Mouse (Mus musculus) intestine, postnatal 0 days (tissue): ENCODE results near the gene 1700020L24Rik. TPM values are rescaled to one million over a fixed set of nuclear protein-coding genes. Genes with fewer than 3 reads are reported as not detected.
A peak's percentile ranks its signal among the peaks of the same experiment; 100 is the strongest.

ENCODE experiments used
- ATAC-seq: fragments of 200-750 bp; cut with Nextera tagmentation; 2 replicates; pipeline ENCODE4 v1.8.0; 2017; ENCODE audit warnings: mild to moderate bottlenecking, moderate TSS enrichment, moderate library complexity
- H3K27ac ChIP-seq: fragments of 300-500 bp; sonication (generic); 2 replicates; pipeline ENCODE4 v1.5.1; 2014; ENCODE audit warnings: mild to moderate bottlenecking, low read depth, low read length, moderate library complexity
- H3K27me3 ChIP-seq: fragments of 300-500 bp; sonication (generic); replicated peaks from 2 replicates; pipeline ENCODE4 v1.6.1; 2014; ENCODE audit warnings: low read length, mixed read lengths; ENCODE audit not compliant: control insufficient read depth, insufficient read depth
- H3K36me3 ChIP-seq: fragments of 300-500 bp; sonication (generic); 2 replicates; pipeline ENCODE4 v1.6.1; 2014; ENCODE audit warnings: mild to moderate bottlenecking, moderate library complexity; ENCODE audit not compliant: control insufficient read depth, insufficient read depth
- H3K4me1 ChIP-seq: fragments of 300-500 bp; sonication (generic); replicated peaks from 2 replicates; pipeline ENCODE4 v1.6.1; 2014; ENCODE audit warnings: antibody characterized with exemption, low read length, mixed read lengths; ENCODE audit not compliant: control insufficient read depth, insufficient read depth
- H3K4me2 ChIP-seq: fragments of 300-500 bp; sonication (generic); replicated peaks from 2 replicates; pipeline ENCODE4 v1.6.1; 2014; ENCODE audit warnings: low read depth, mild to moderate bottlenecking, moderate library complexity
- H3K4me3 ChIP-seq: fragments of 300-500 bp; sonication (generic); 2 replicates; pipeline ENCODE4 v1.5.1; 2014; ENCODE audit warnings: low read depth, low read length
- H3K9ac ChIP-seq: fragments of 300-500 bp; sonication (generic); 2 replicates; pipeline ENCODE4 v1.6.1; 2014; ENCODE audit warnings: mild to moderate bottlenecking, low read depth, low read length
- H3K9me3 ChIP-seq: fragments of 300-500 bp; sonication (generic); 2 replicates; pipeline ENCODE4 v1.6.1; 2016; ENCODE audit warnings: mixed run types; ENCODE audit not compliant: control insufficient read depth
- CTCF ChIP-seq: sonication (generic); IDR thresholded peaks from 2 replicates; pipeline ENCODE4 v1.5.1; 2016; ENCODE audit warnings: low read depth, mild to moderate bottlenecking, control low read depth, antibody characterized with exemption, moderate library complexity
- WGBS: fragments of 180-500 bp; shearing (Covaris S2); extraction: QIAGEN DNeasy Blood & Tissue Kit; methylation state at CpG from one replicate; pipeline ENCODE4 v1.1.7; 2014; 5-methylcytosine and 5-hydroxymethylcytosine counted together
- polyA plus RNA-seq: library from polyadenylated mRNA; unstranded; fragments of >200 nt; fragmentation: Nextera tagmentation; extraction: Ambion mirVana; gene quantifications from 2 replicates; pipeline ENCODE4 v1.2.1, GENCODE M21; 2015

Gene 1700020L24Rik
- polyA plus RNA-seq, 1 experiment from 2014 or later = 0.76 TPM

GRCm38 (mm10) chr11:83418566-83418965 lies 18.9 kb upstream of the 1700020L24Rik start:
- Histone ChIP-seq H3K27me3 (peaks cover 25% of the 10 kb centered on the region), H3K27ac (no peak overlapping the region), H3K9me3 (no peaks in the 10 kb centered on the region), H3K36me3 (no peaks in the 10 kb centered on the region), H3K4me1 (no peaks in the 10 kb centered on the region), H3K4me3 (no peak overlapping the region), H3K9ac (no peak overlapping the region), H3K4me2 (peak overlapping the region; percentile 21; the same call in 1 of the 2 replicates)
- TF ChIP-seq CTCF = peak; percentile 30; the same call in 1 of the 2 replicates
- peak; percentile 51 for ATAC-seq
- WGBS = 7% methylated on average over 38 of the region's 38 CpGs

DNA sequence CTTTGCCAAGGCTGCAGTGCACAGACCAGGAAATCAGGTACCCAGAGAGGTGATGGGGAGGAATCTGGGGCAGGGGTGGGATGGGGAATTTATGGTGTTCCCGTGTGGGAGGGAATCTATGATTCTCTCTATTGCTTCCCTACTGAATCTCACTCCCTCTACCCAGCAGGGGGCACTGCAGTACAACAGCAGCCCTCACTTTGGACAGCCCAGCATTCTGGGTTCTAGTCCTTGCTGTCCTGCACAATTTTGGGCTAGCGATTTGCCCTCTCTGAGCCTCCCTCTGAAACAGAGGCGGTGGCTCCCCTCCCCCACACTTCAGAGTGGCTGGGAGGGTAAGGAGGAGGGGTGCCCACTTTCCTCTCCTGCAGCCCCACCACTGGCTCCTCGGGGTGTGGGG lies 17.1 kb upstream of the 1700020L24Rik start:
- WGBS = 35% methylated on average over 4 of the region's 4 CpGs

DNA sequence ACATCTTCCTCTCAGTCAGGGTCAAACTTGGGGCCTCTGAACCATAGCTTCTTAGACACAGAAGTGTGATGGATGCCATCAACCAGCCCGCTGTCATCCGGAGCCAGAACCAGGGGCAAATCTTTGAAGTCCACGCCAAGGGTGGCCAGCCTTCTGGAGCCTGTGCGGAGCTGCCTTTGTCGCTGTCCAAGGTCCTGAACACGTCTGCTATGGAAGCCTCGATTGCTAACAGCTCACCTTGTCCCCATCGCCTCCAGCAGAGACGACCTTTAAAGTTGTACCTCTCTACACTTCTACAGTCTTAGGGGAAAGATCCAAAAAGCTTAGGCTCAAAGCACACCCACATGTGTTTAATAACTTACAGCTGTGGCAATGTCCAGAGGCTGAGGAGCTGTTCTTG lies 16.2 kb upstream of the 1700020L24Rik start:
- Histone ChIP-seq H3K36me3 (no peaks in the 10 kb centered on the region), H3K9ac (no peak overlapping the region), H3K9me3 (no peaks in the 10 kb centered on the region), H3K4me1 (no peaks in the 10 kb centered on the region), H3K27ac (no peak overlapping the region), H3K4me2 (no peak overlapping the region), H3K27me3 (peaks cover 25% of the 10 kb centered on the region), H3K4me3 (no peak overlapping the region)
- 2% methylated on average over 9 of the region's 9 CpGs for WGBS
- no peak for TF ChIP-seq CTCF
- no peak for ATAC-seq

More for the DNA sequence above, 17.1 kb upstream of the 1700020L24Rik start:
- Histone ChIP-seq H3K36me3 (no peaks in the 10 kb centered on the region), H3K4me3 (no peak overlapping the region), H3K9ac (no peak overlapping the region), H3K4me2 (no peak overlapping the region), H3K27ac (no peak overlapping the region), H3K27me3 (peaks cover 25% of the 10 kb centered on the region), H3K9me3 (no peaks in the 10 kb centered on the region), H3K4me1 (no peaks in the 10 kb centered on the region)
- ATAC-seq = no peak
- TF ChIP-seq CTCF = peak; percentile 55

- Histone ChIP-seq H3K36me3 (no peaks in the 10 kb centered on the region), H3K27ac (no peak overlapping the region), H3K4me1 (no peaks in the 10 kb centered on the region), H3K9ac (no peak overlapping the region), H3K4me2 (no peak overlapping the region), H3K4me3 (no peak overlapping the region), H3K9me3 (no peaks in the 10 kb centered on the region), H3K27me3 (peaks cover 18% of the 10 kb centered on the region; the same call in 1 of the 2 replicates)
- ATAC-seq = no peak
- TF ChIP-seq CTCF = peak; percentile 95
- 6% methylated on average over 8 of the region's 8 CpGs for WGBS
These were observed 12.8 kb upstream of the 1700020L24Rik start for GRCm38 (mm10) chr11:83424681-83425080.

GRCm38 (mm10) chr11:83426964-83427363 lies 10.5 kb upstream of the 1700020L24Rik start:
- H3K9ac ChIP-seq = no peak overlapping the region
- peak overlapping the region; percentile 27; the same call in 1 of the 2 replicates for H3K4me2 ChIP-seq

DNA sequence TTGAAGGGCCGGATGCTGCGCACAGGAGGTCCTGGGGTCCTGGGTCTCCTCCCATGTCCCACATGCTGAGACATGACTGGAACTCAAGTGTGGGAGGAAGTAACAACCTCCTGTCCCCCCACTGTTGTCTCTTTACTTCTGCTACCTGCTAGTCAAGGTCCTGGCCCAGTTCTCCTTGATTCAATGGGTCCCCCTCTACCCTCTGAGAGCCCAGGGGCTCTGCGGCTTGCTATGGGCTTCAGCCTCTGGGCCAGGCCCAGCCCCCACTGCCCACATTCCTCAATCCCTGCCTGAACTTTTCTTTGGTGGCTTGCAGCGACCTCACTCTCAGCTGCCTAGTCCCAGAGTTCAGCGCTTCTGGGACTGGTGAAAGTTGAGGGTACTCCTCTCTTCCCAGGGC lies 8.1 kb upstream of the 1700020L24Rik start, which contains the start of gene Gas2l2:
Gene Gas2l2 (minus strand): TSS at position 101 of the 400 bp plus-strand sequence.
- TF ChIP-seq CTCF = no peak
- no peaks in the 10 kb centered on the region for H3K4me1 ChIP-seq
- 0 out of 2 replicates have a peak, but pooled peaks cover 10% of the 10 kb centered on the region for H3K27me3 ChIP-seq
- H3K9ac ChIP-seq = no peak within 1 kb of the TSS
- no peaks in the 10 kb centered on the region for H3K9me3 ChIP-seq
- ATAC-seq = no peak
- no peak within 1 kb of the TSS for H3K4me3 ChIP-seq
- no peak within 1 kb of the TSS for H3K4me2 ChIP-seq
- no peaks in the 10 kb centered on the region for H3K36me3 ChIP-seq
- no peak within 1 kb of the TSS for H3K27ac ChIP-seq
- WGBS = 49% methylated on average over 5 of the region's 5 CpGs

More at GRCm38 (mm10) chr11:83426964-83427363, 10.5 kb upstream of the 1700020L24Rik start:
- Histone ChIP-seq H3K4me3 (no peak overlapping the region), H3K36me3 (no peaks in the 10 kb centered on the region), H3K9me3 (no peaks in the 10 kb centered on the region), H3K27ac (no peak overlapping the region), H3K27me3 (0 out of 2 replicates have a peak, but pooled peaks cover 10% of the 10 kb centered on the region), H3K4me1 (no peaks in the 10 kb centered on the region)
- no peak for TF ChIP-seq CTCF
- no peak for ATAC-seq
- 17% methylated on average over 17 of the region's 17 CpGs for WGBS
